Mouse (Mus musculus) CH12.LX (cell line): ENCODE measurements around the gene Itga9.

Experiments
- CHD2 ChIP-seq: IDR thresholded peaks from 2 replicates; pipeline ENCODE4 v1.6.1; 2011; ENCODE audit warnings: low read length, improper control_type of control experiment
- KAT2A ChIP-seq: IDR thresholded peaks from 2 replicates; pipeline ENCODE4 v1.6.1; 2012; ENCODE audit warnings: low read length, improper control_type of control experiment, inconsistent platforms; ENCODE audit not compliant: insufficient replicate concordance
- POLR2A ChIP-seq: IDR thresholded peaks from 2 replicates; pipeline ENCODE4 v1.6.1; 2011; ENCODE audit warnings: low read depth, mild to moderate bottlenecking, improper control_type of control experiment, low read length
- TCF12 ChIP-seq: IDR thresholded peaks from 2 replicates; pipeline ENCODE4 v1.6.1; 2014; ENCODE audit warnings: low read depth, mild to moderate bottlenecking, inconsistent platforms, low read length, improper control_type of control experiment

GRCm38 (mm10) chr9:118662026-118662425 lies 55.5 kb downstream of the Itga9 start:
- TF ChIP-seq POLR2A (no peak), TCF12 (no peak), KAT2A (no peak), CHD2 (no peak)
